Mouse (Mus musculus): Measurements from ENCODE around the gene Sulf2.

Gene Sulf2

GRCm38 (mm10) chr2:166059684-166060423 lies 95.6 kb downstream of the Sulf2 start:
- no peak for DNase-seq (ENCODE audit: extremely low spot score)

- no peak for DNase-seq (ENCODE audit: extremely low spot score)
These were observed 101.4 kb downstream of the Sulf2 start for GRCm38 (mm10) chr2:166054002-166054539.

GRCm38 (mm10) chr2:166051966-166052365 lies 103.5 kb downstream of the Sulf2 start:
- no peak for DNase-seq (ENCODE audit: extremely low spot score)

- no peak for DNase-seq (ENCODE audit: extremely low spot score)
These were observed 104.0 kb downstream of the Sulf2 start for GRCm38 (mm10) chr2:166051421-166051820.

- DNase-seq (ENCODE audit: extremely low spot score), result no peak
These were observed 106.6 kb downstream of the Sulf2 start for GRCm38 (mm10) chr2:166048852-166049251.

GRCm38 (mm10) chr2:166047931-166048330 lies 107.5 kb downstream of the Sulf2 start:
- DNase-seq (ENCODE audit: extremely low spot score), result no peak

- DNase-seq (ENCODE audit: extremely low spot score), result peak; percentile 29
These were observed 109.6 kb downstream of the Sulf2 start for GRCm38 (mm10) chr2:166045549-166046501.

- no peak for DNase-seq (ENCODE audit: extremely low spot score)
These were observed 110.5 kb downstream of the Sulf2 start for GRCm38 (mm10) chr2:166045006-166045405.

- DNase-seq (ENCODE audit: extremely low spot score), result no peak
These were observed 112.9 kb downstream of the Sulf2 start for GRCm38 (mm10) chr2:166042542-166042941.

GRCm38 (mm10) chr2:166039681-166040080 lies 115.8 kb downstream of the Sulf2 start:
- DNase-seq (ENCODE audit: extremely low spot score), result no peak

GRCm38 (mm10) chr2:166035725-166036124 lies 119.7 kb downstream of the Sulf2 start:
- peak; percentile 28 for DNase-seq (ENCODE audit: extremely low spot score)

- DNase-seq (ENCODE audit: extremely low spot score), result no peak
These were observed 120.4 kb downstream of the Sulf2 start for GRCm38 (mm10) chr2:166034967-166035490.

- no peak for DNase-seq (ENCODE audit: extremely low spot score)
These were observed 122.8 kb downstream of the Sulf2 start for GRCm38 (mm10) chr2:166032628-166033027.

GRCm38 (mm10) chr2:166031120-166031929 lies 124.1 kb downstream of the Sulf2 start:
- DNase-seq (ENCODE audit: extremely low spot score), result peak; percentile 86

- DNase-seq (ENCODE audit: extremely low spot score), result peak; percentile 48
These were observed 125.0 kb downstream of the Sulf2 start for GRCm38 (mm10) chr2:166030256-166030995.

GRCm38 (mm10) chr2:166029232-166029631 lies 126.2 kb downstream of the Sulf2 start:
- no peak for DNase-seq (ENCODE audit: extremely low spot score)

- DNase-seq (ENCODE audit: extremely low spot score), result no peak
These were observed 127.6 kb downstream of the Sulf2 start for GRCm38 (mm10) chr2:166027834-166028233.

GRCm38 (mm10) chr2:166025943-166026342 lies 129.5 kb downstream of the Sulf2 start:
- no peak for DNase-seq (ENCODE audit: extremely low spot score)

GRCm38 (mm10) chr2:166024621-166025020 lies 130.8 kb downstream of the Sulf2 start:
- DNase-seq (ENCODE audit: extremely low spot score), result no peak

- no peak for DNase-seq (ENCODE audit: extremely low spot score)
These were observed 131.4 kb downstream of the Sulf2 start for GRCm38 (mm10) chr2:166024079-166024478.

Data from embryo, embryonic 9.5 days (tissue).